Mouse (Mus musculus) lung, adult 2 months (tissue): ENCODE data around the gene Emx2.

Experiments used
- CTCF ChIP-seq: fragments of 200-500 bp; IDR thresholded peaks from 2 replicates; pipeline ENCODE4 v1.5.1; 2011; ENCODE audit warnings: mild to moderate bottlenecking, low read length, control low read depth; ENCODE audit not compliant: insufficient read depth
- POLR2A ChIP-seq: fragments of 200-500 bp; IDR thresholded peaks from 2 replicates; pipeline ENCODE4 v1.6.1; 2011; ENCODE audit warnings: low read depth, mild to moderate bottlenecking, control low read depth, low read length, borderline replicate concordance; ENCODE audit errors: extremely low read depth

GRCm38 (mm10) chr19:59432286-59432685 is 25.9 kb upstream of the Emx2 start:
- TF ChIP-seq CTCF: no peak
- TF ChIP-seq POLR2A: no peak
